Mouse (Mus musculus) ES-Bruce4 (cell line): ENCODE data around the gene Ndufb11.

ENCODE experiments used
- CTCF ChIP-seq: IDR thresholded peaks from one replicate; pipeline ENCODE4 v1.8.1; 2011; ENCODE audit warnings: low read depth, low read length
- EP300 ChIP-seq: IDR thresholded peaks from 2 replicates; pipeline ENCODE4 v1.6.1; 2011; ENCODE audit warnings: low read depth, low read length; ENCODE audit not compliant: insufficient read depth
- POLR2A ChIP-seq: IDR thresholded peaks from one replicate; pipeline ENCODE4 v1.8.1; 2011; ENCODE audit warnings: low read length; ENCODE audit not compliant: insufficient read depth

DNA sequence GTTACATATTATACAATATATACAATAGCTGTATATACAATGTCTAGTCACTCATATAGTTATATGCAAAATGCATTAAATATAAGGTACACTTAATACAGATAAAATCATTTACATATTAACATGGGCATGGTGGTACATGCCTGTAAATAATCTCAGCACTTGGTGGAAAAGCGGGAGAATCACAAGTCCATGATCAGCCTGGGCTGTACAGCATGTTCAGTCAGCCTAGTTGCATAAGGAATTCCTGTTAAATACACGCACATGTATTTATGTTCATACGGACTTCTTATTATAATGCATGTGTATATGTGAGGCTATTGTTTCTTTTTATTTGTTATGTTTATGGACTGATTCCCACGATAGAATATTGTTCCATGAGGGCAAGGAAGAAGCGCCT, 40.2 kb upstream of the Ndufb11 start:
- TF ChIP-seq POLR2A: no peak
- TF ChIP-seq CTCF: no peak
- TF ChIP-seq EP300: no peak
